Comparison of ENCODE assay signal across 9 mouse cellular contexts in the genomic region with DNA sequence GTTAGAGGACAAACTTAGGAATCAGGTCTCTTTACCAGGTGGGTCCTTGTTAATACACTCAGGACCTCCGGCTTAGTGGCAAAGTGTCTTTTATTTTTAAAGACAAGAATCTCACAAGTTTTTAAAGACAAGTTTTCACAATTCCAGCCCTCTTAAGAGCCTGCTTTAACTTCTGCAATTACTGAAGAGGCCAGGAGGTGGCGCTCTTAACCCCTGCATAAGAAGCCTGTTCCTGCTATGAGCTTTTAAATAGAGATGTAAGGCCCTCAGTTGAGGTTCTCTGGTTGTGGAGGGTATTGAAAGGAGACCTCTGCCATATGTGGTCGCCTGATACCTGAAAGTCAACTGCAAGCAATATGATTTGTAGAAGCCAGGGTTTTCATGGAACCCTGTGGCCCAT. TPM values are rescaled to one million over a fixed set of nuclear protein-coding genes. Genes with fewer than 3 reads are reported as not detected.
DNase-seq lines count a peak whose midpoint lies in the region; ATAC-seq and TF ChIP-seq lines count a peak whose summit lies in the region.
"Had no signal": no experiment of that assay in that cellular context is flagged by ENCODE, and none has a peak within 500 bp of the region (broad histone marks: within the 10 kb centered on the region; RNA-seq: fewer than 3 reads in every experiment).

No protein-coding gene starts in this region.

- peak; percentile 53 to 71 for DNase-seq in frontal cortex, postnatal 36 days (ENCODE audit: low spot score in 2 of 2)
- DNase-seq in thymus, adult 2 months: peak; percentile 36
- DNase-seq in thymus, adult 18-20 months: no peak
- peak; percentile 58 to 69 for DNase-seq in cerebellum, postnatal 10 days
- peak; percentile 50 for DNase-seq in kidney, postnatal 14 days
- DNase-seq in lung, adult 2 months: peak; percentile 27
- peak; percentile 35 to 42 for DNase-seq in spleen, adult 2 months (ENCODE audit: low read depth in 1 of 2, low spot score in 2 of 2)

- no peak overlapping the region for H3K27ac ChIP-seq in thymus, adult 2 months (ENCODE audit: control insufficient read depth, insufficient read depth, low read length)
- no peak overlapping the region for H3K27ac ChIP-seq in spleen, adult 2 months (ENCODE audit: insufficient read depth, low read length)
- H3K27ac ChIP-seq: limb, embryonic 12.5 days had no signal

- WGBS in thymus, adult 2 months: 44% methylated on average over 3 of the region's 3 CpGs
- WGBS in lung, adult 2 months: 49% methylated on average over 3 of the region's 3 CpGs
- WGBS in spleen, adult 2 months: 43% methylated on average over 3 of the region's 3 CpGs

- ATAC-seq in frontal cortex, adult (ENCODE audit: low TSS enrichment): no peak

- TF ChIP-seq POLR2A in thymus, adult 2 months (IDR thresholded peaks at IDR 0.05; ENCODE audit: control insufficient read depth, extremely low read depth, insufficient read depth, low read length, poor library complexity): no peak
- no peak for TF ChIP-seq POLR2A in lung, adult 2 months (IDR thresholded peaks at IDR 0.05; ENCODE audit: borderline replicate concordance, extremely low read depth, low read depth, low read length)
- no peak for TF ChIP-seq POLR2A in spleen, adult 2 months (IDR thresholded peaks at IDR 0.05; ENCODE audit: low read depth, low read length)

- TF ChIP-seq CTCF in thymus, adult 2 months (IDR thresholded peaks at IDR 0.05; ENCODE audit: borderline replicate concordance, control insufficient read depth, extremely low read depth, insufficient read depth, low read length, poor library complexity): no peak
- TF ChIP-seq CTCF in lung, adult 2 months (IDR thresholded peaks at IDR 0.05; ENCODE audit: insufficient read depth, low read length): peak; percentile 17; the same call in 1 of the 2 replicates
- peak; percentile 43; the same call in 1 of the 2 replicates for TF ChIP-seq CTCF in spleen, adult 2 months (IDR thresholded peaks at IDR 0.05; ENCODE audit: extremely low read depth, insufficient read depth, insufficient read length, insufficient replicate concordance)

- no peaks in the 10 kb centered on the region for H3K4me1 ChIP-seq in thymus, adult 2 months (replicated peaks; ENCODE audit: control insufficient read depth, insufficient read depth, low read length)
- no peaks in the 10 kb centered on the region for H3K4me1 ChIP-seq in lung, adult 2 months (ENCODE audit: control insufficient read depth, insufficient read depth, low read length)
- H3K4me1 ChIP-seq in spleen, adult 2 months (ENCODE audit: control insufficient read depth, insufficient read depth, insufficient read length): no peaks in the 10 kb centered on the region
- H3K4me1 ChIP-seq: limb, embryonic 12.5 days had no signal

- H3K4me3 ChIP-seq in thymus, adult 2 months (ENCODE audit: control insufficient read depth, insufficient read depth, low read length): no peak overlapping the region
- no peak overlapping the region for H3K4me3 ChIP-seq in lung, adult 2 months (replicated peaks; ENCODE audit: extremely low read depth, low read depth, low read length)
- no peak overlapping the region for H3K4me3 ChIP-seq in spleen, adult 2 months (ENCODE audit: extremely low read depth, insufficient read depth, insufficient read length)
- H3K4me3 ChIP-seq: limb, embryonic 12.5 days had no signal

- no peaks in the 10 kb centered on the region for H3K27me3 ChIP-seq in thymus, adult 2 months (ENCODE audit: control insufficient read depth, insufficient read depth, low read length)
- H3K27me3 ChIP-seq in spleen, adult 2 months (ENCODE audit: control insufficient read depth, insufficient read depth, low read length): no peaks in the 10 kb centered on the region
- H3K27me3 ChIP-seq: limb, embryonic 12.5 days had no signal

- peaks cover 37% of the 10 kb centered on the region for H3K36me3 ChIP-seq in thymus, adult 2 months (ENCODE audit: control insufficient read depth, insufficient read depth, low read length)
- H3K36me3 ChIP-seq in spleen, adult 2 months (ENCODE audit: control insufficient read depth, insufficient read depth, low read length): peaks cover 33% of the 10 kb centered on the region

RNA-seq across cellular contexts. Expression of gene Nolc1, which starts 10.7 kb away (rescaled TPM):
- 19.5 and 23.3 TPM in 2 replicates for polyA plus RNA-seq in thymus, adult 2 months (2012; rRNA removed)
- 7.4 and 9.8 TPM in 2 replicates for polyA plus RNA-seq in lung, adult 2 months (2012; rRNA removed)
- 10.3 TPM in 2 replicates for polyA plus RNA-seq in spleen, adult 2 months (2012; rRNA removed)

RNA-seq across cellular contexts. Expression of gene Ldb1, which starts 41.3 kb away (rescaled TPM):
- 699 and 772 TPM in 2 replicates for polyA plus RNA-seq in thymus, adult 2 months (2012; rRNA removed)
- polyA plus RNA-seq in lung, adult 2 months (2012; rRNA removed): 220 TPM in 2 replicates
- 224 and 270 TPM in 2 replicates for polyA plus RNA-seq in spleen, adult 2 months (2012; rRNA removed)

RNA-seq across cellular contexts. Expression of gene Pprc1, which starts 41.7 kb away (rescaled TPM):
- polyA plus RNA-seq in thymus, adult 2 months (2012; rRNA removed): 42.8 and 44.1 TPM in 2 replicates
- 18.3 and 19.3 TPM in 2 replicates for polyA plus RNA-seq in lung, adult 2 months (2012; rRNA removed)
- polyA plus RNA-seq in spleen, adult 2 months (2012; rRNA removed): 28.5 and 30.7 TPM in 2 replicates

RNA-seq across cellular contexts. Expression of gene Elovl3, which starts 45.4 kb away (rescaled TPM):
- 0.31 and 1.7 TPM in 2 replicates for polyA plus RNA-seq in thymus, adult 2 months (2012; rRNA removed)
- 1.3 TPM in 1 of 2 replicates, not detected in the other for polyA plus RNA-seq in lung, adult 2 months (2012; rRNA removed)
- not detected in 2 replicates for polyA plus RNA-seq in spleen, adult 2 months (2012; rRNA removed)

Comparison
In these comparisons a context has a peak if more than half of its experiments do, and no peak if none do; other contexts are left out.
1. DNase-seq: peak in frontal cortex, postnatal 36 days (2 of 2), thymus, adult 2 months (single experiment), cerebellum, postnatal 10 days (2 of 2), kidney, postnatal 14 days (single experiment), lung, adult 2 months (single experiment) and spleen, adult 2 months (2 of 2); none in thymus, adult 18-20 months (0 of 2).